Mouse (Mus musculus) MEL (cell line): ENCODE data around the gene Frs2. TPM values are rescaled to one million over a fixed set of nuclear protein-coding genes. Genes with fewer than 3 reads are reported as not detected.
"Not testable (repeated sequence)": the region's sequence is repeated elsewhere in the genome, so short reads cannot be mapped to it uniquely, and the experiment has no call there.

Source experiments
- DNase-seq: peaks from one replicate; pipeline ENCODE4 v3.0.0; 2011; ENCODE audit warnings: low read depth, low spot score
- H3K27ac ChIP-seq: 2 replicates; pipeline ENCODE4 v1.5.1; 2012; ENCODE audit warnings: low read depth, mild to moderate bottlenecking, control low read depth, low read length, moderate library complexity; ENCODE audit not compliant: control insufficient read depth
- H3K27me3 ChIP-seq, 2 experiments: fragments of 150-350 bp in 1 of 2; sonication (generic) in 1 of 2; 2 replicates each; pipeline ENCODE4 v1.6.1; 2012; ENCODE audit warnings: low read length in 2 of 2, mild to moderate bottlenecking in 2 of 2, improper control_type of control experiment in 1 of 2, moderate library complexity in 1 of 2; ENCODE audit not compliant: insufficient read depth in 2 of 2, control insufficient read depth in 1 of 2
- H3K36me3 ChIP-seq, 2 experiments: 2 replicates each; pipeline ENCODE4 v1.6.1; 2012 to 2014; ENCODE audit warnings: low read length in 2 of 2, improper control_type of control experiment in 1 of 2, inconsistent platforms in 1 of 2, mild to moderate bottlenecking in 1 of 2; ENCODE audit not compliant: insufficient read depth in 2 of 2, control insufficient read depth in 1 of 2
- H3K4me1 ChIP-seq, 2 experiments: fragments of 150-350 bp in 1 of 2; sonication (generic) in 1 of 2; 2 replicates each; pipeline ENCODE4 v1.6.1; 2012; ENCODE audit warnings: low read length in 2 of 2, improper control_type of control experiment in 1 of 2, mild to moderate bottlenecking in 1 of 2; ENCODE audit not compliant: insufficient read depth in 2 of 2, control insufficient read depth in 1 of 2
- H3K4me3 ChIP-seq, 2 experiments: fragments of 150-350 bp in 1 of 2; sonication (generic) in 1 of 2; 2 replicates each; pipeline ENCODE4 v1.5.1; 2012; ENCODE audit warnings: low read depth in 2 of 2, low read length in 2 of 2, mild to moderate bottlenecking in 2 of 2, moderate library complexity in 2 of 2, control low read depth in 1 of 2, improper control_type of control experiment in 1 of 2; ENCODE audit not compliant: control insufficient read depth in 1 of 2, insufficient read depth in 1 of 2
- H3K79me2 ChIP-seq: 2 replicates; pipeline ENCODE4 v1.6.1; 2012; ENCODE audit warnings: mild to moderate bottlenecking, low read length, moderate library complexity; ENCODE audit not compliant: control insufficient read depth, poor library complexity, insufficient read depth
- H3K9ac ChIP-seq: 2 replicates; pipeline ENCODE4 v1.6.1; 2012; ENCODE audit warnings: low read depth, mild to moderate bottlenecking, control low read depth, low read length, moderate library complexity; ENCODE audit not compliant: control insufficient read depth, poor library complexity, severe bottlenecking
- H3K9me3 ChIP-seq: fragments of 150-350 bp; sonication (generic); replicated peaks from 2 replicates; pipeline ENCODE4 v1.6.1; 2012; ENCODE audit warnings: mild to moderate bottlenecking, low read length, improper control_type of control experiment, moderate library complexity; ENCODE audit not compliant: insufficient read depth
- CHD1 ChIP-seq: IDR thresholded peaks from 2 replicates; pipeline ENCODE4 v1.6.1; 2012; ENCODE audit warnings: low read depth, mild to moderate bottlenecking, inconsistent platforms, low read length, improper control_type of control experiment
- CTCF ChIP-seq, 3 experiments: IDR thresholded peaks in 2 of 3; conservative IDR thresholded peaks in 1 of 3; 2 replicates each; pipeline ENCODE4 v1.5.1; 2011 to 2012; ENCODE audit warnings: low read length in 3 of 3, low read depth in 2 of 3, mild to moderate bottlenecking in 2 of 3, improper control_type of control experiment in 1 of 3, inconsistent platforms in 1 of 3, mixed read lengths in 1 of 3, moderate library complexity in 1 of 3; ENCODE audit not compliant: control insufficient read depth in 1 of 3, insufficient read depth in 1 of 3, poor library complexity in 1 of 3, severe bottlenecking in 1 of 3
- E2F4 ChIP-seq: IDR thresholded peaks from 2 replicates; pipeline ENCODE4 v1.6.1; 2011; ENCODE audit warnings: low read depth, low read length, improper control_type of control experiment, borderline replicate concordance
- ELF1 ChIP-seq: IDR thresholded peaks from 2 replicates; pipeline ENCODE4 v1.6.1; 2014; ENCODE audit warnings: low read depth, mild to moderate bottlenecking, inconsistent platforms, low read length, improper control_type of control experiment, moderate library complexity
- GATA1 ChIP-seq: IDR thresholded peaks from 2 replicates; pipeline ENCODE4 v1.6.1; 2011; ENCODE audit warnings: low read depth, low read length, improper control_type of control experiment
- HCFC1 ChIP-seq: IDR thresholded peaks from 2 replicates; pipeline ENCODE4 v1.6.1; 2012; ENCODE audit warnings: low read depth, mild to moderate bottlenecking, inconsistent platforms, low read length, improper control_type of control experiment, moderate library complexity
- JUND ChIP-seq: IDR thresholded peaks from 2 replicates; pipeline ENCODE4 v1.6.1; 2011; ENCODE audit warnings: low read depth, mild to moderate bottlenecking, improper control_type of control experiment, low read length
- MAX ChIP-seq: IDR thresholded peaks from 2 replicates; pipeline ENCODE4 v1.6.1; 2011; ENCODE audit warnings: low read length, improper control_type of control experiment
- MYB ChIP-seq: IDR thresholded peaks from 2 replicates; pipeline ENCODE4 v1.6.1; 2011; ENCODE audit warnings: mild to moderate bottlenecking, low read depth, low read length, improper control_type of control experiment
- NRF1 ChIP-seq: IDR thresholded peaks from 2 replicates; pipeline ENCODE4 v1.6.1; 2014; ENCODE audit warnings: low read depth, mild to moderate bottlenecking, inconsistent platforms, low read length, improper control_type of control experiment, moderate library complexity; ENCODE audit not compliant: poor library complexity, insufficient read depth, severe bottlenecking
- POLR2AphosphoS5 ChIP-seq: IDR thresholded peaks from 2 replicates; pipeline ENCODE4 v1.6.1; 2012; ENCODE audit warnings: low read depth, borderline replicate concordance, mild to moderate bottlenecking, inconsistent platforms, low read length, moderate library complexity, mixed read lengths
- RCOR1 ChIP-seq: IDR thresholded peaks from 2 replicates; pipeline ENCODE4 v1.6.1; 2012; ENCODE audit warnings: low read depth, mild to moderate bottlenecking, inconsistent platforms, low read length, improper control_type of control experiment
- SMC3 ChIP-seq: IDR thresholded peaks from 2 replicates; pipeline ENCODE4 v1.6.1; 2011; ENCODE audit warnings: low read depth, low read length, improper control_type of control experiment
- TAL1 ChIP-seq: IDR thresholded peaks from 2 replicates; pipeline ENCODE4 v1.6.1; 2012; ENCODE audit warnings: mild to moderate bottlenecking, inconsistent platforms, low read length, moderate library complexity, mixed read lengths
- TBP ChIP-seq: IDR thresholded peaks from 2 replicates; pipeline ENCODE4 v1.8.0; 2011; ENCODE audit warnings: low read depth, low read length, improper control_type of control experiment
- polyA plus RNA-seq, 2 experiments: library from polyadenylated mRNA; stranded (reverse) in 1 of 2; unstranded in 1 of 2; fragments of >175 nt in 1 of 2; fragments of >200 nt in 1 of 2; gene quantifications; 2 replicates each; pipeline versions ENCODE4 v1.2.1 to v1.2.4; 2012; ENCODE audit warnings: low replicate concordance in 2 of 2, low read depth in 1 of 2; ENCODE audit not compliant: insufficient read length in 2 of 2, insufficient read depth in 1 of 2, missing spikeins in 1 of 2
- total RNA-seq: library from RNA; depleted of rRNA; stranded (reverse); fragments of 300-350 nt; gene quantifications from 2 replicates; pipeline ENCODE4 v1.2.3, GENCODE M21; 2012

Gene Frs2
- total and polyA plus RNA-seq, 3 experiments = 6.7 to 129 (median 11.8) TPM

- no peaks in the 10 kb centered on the region for H3K27me3 ChIP-seq
- H3K9me3 ChIP-seq = no peaks in the 10 kb centered on the region
- H3K4me1 ChIP-seq = peaks cover 9 to 26% of the 10 kb centered on the region in 2 experiments
- no peak overlapping the region for H3K9ac ChIP-seq
- TF ChIP-seq SMC3 (no peak), CTCF (IDR thresholded peaks at IDR 0.05 in 2 of 3, conservative IDR thresholded peaks at IDR 0.05 in 1 of 3; ENCODE audit: control insufficient read depth in 1 of 3, insufficient read depth in 1 of 3, low read depth in 2 of 3, low read length in 3 of 3, poor library complexity in 1 of 3, severe bottlenecking in 1 of 3) (peak in 2 of 3 experiments; percentile 26 to 31; a peak in 4 of 6 replicates), HCFC1 (no peak), TBP (no peak)
- peaks cover 60% of the 10 kb centered on the region for H3K79me2 ChIP-seq
- no peak overlapping the region for H3K27ac ChIP-seq
- no peak overlapping the region for H3K4me3 ChIP-seq
- H3K36me3 ChIP-seq = peaks cover 0 to 27% of the 10 kb centered on the region in 2 experiments; a peak in 2 of 4 replicates
- DNase-seq = peak; percentile 46
These were observed 6.3 kb downstream of the Frs2 start for GRCm38 (mm10) chr10:117141939-117142552.

DNA sequence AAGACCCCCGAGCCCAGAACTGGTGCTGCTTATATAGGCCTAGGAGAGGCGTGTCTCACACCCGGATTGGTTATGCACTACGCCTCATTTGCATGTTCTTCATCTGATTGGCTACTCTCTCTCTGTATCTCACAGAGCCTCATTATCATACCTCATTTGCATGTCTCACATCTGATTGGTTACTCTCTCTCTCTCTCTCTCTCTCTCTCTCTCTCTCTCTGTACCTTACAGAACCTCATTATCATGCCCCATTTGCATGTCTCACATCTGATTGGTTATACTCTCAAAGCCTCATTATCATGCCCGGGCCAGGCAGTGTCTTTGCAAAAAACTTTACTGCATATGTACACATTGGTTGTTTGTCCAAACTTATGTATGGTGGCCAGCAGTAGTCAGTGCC lies 16.8 kb downstream of the Frs2 start:
- not testable (repeated sequence) for H3K9me3 ChIP-seq, H3K27ac ChIP-seq, H3K4me3 ChIP-seq, H3K9ac ChIP-seq, H3K27me3 ChIP-seq
- peak; percentile 57; the same call in 1 of the 2 replicates for TF ChIP-seq JUND
- 0 out of 2 replicates have a peak, but pooled peaks have one; percentile 31 for TF ChIP-seq TBP
- Histone ChIP-seq H3K79me2 (peaks cover 20% of the 10 kb centered on the region), H3K4me1 (peaks cover 15% of the 10 kb centered on the region in 2 experiments), H3K36me3 (peaks cover 2 to 18% of the 10 kb centered on the region in 2 experiments)
- DNase-seq = peak; percentile 44

DNA sequence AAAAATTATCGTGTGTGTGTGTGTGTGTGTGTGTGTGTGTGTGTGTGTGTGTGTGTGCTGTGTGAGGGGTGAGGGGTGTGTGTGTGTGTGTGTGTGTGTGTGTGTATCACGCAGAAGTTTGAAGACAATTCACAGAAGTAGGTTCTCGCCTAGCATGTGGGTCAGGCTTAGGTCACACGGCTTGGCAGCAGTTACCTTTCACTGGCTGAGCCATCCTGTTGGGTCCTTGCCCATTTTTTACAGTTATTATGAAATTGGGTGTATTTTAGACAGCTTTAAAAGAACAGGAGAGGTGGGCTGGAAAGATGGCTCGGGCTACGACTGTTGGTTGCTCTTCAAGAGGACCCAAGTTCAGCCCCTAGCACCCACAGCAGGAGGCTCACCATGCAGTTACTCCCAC lies 18.3 kb downstream of the Frs2 start:
- TF ChIP-seq POLR2AphosphoS5 (no peak), RCOR1 (no peak), NRF1 (no peak), GATA1 (no peak), MAX (no peak), CHD1 (no peak), SMC3 (no peak), E2F4 (no peak), ELF1 (no peak), CTCF (IDR thresholded peaks at IDR 0.05 in 2 of 3, conservative IDR thresholded peaks at IDR 0.05 in 1 of 3; ENCODE audit: control insufficient read depth in 1 of 3, insufficient read depth in 1 of 3, low read depth in 2 of 3, low read length in 3 of 3, poor library complexity in 1 of 3, severe bottlenecking in 1 of 3) (no peak), MYB (no peak), TAL1 (no peak)
- H3K79me2 ChIP-seq = peaks cover 20% of the 10 kb centered on the region
- peaks cover 15% of the 10 kb centered on the region in 2 experiments for H3K4me1 ChIP-seq
- H3K9me3 ChIP-seq = no peaks in the 10 kb centered on the region
- H3K36me3 ChIP-seq = peaks cover 2 to 18% of the 10 kb centered on the region in 2 experiments
- no peak overlapping the region for H3K27ac ChIP-seq
- H3K27me3 ChIP-seq = no peaks in the 10 kb centered on the region
- H3K4me3 ChIP-seq = no peak overlapping the region
- no peak overlapping the region for H3K9ac ChIP-seq
- no peak for DNase-seq
